Mouse (Mus musculus) myocyte (in vitro differentiated cells): ENCODE measurements at regions not wholly inside any gene's neighbourhood (a gene's known extent, or its start where the extent isn't known, plus 50 kb on each side); places are given as distances from the start of the nearest gene placed in this dataset.
A peak's percentile ranks its signal among the peaks of the same experiment; 100 is the strongest.

Experiments used
- H3K27me3 ChIP-seq: one replicate; pipeline ENCODE4 v1.6.1; 2011; ENCODE audit not compliant: control insufficient read depth, insufficient read depth, insufficient read length
- H3K36me3 ChIP-seq: one replicate; pipeline ENCODE4 v1.6.1; 2011; ENCODE audit not compliant: control insufficient read depth, insufficient read depth
- H3K4me2 ChIP-seq: one replicate; pipeline ENCODE4 v1.6.1; 2011; ENCODE audit warnings: low read depth, control low read depth
- H3K4me3 ChIP-seq: one replicate; pipeline ENCODE4 v1.5.1; 2011; ENCODE audit warnings: mild to moderate bottlenecking, control low read depth, moderate library complexity
- H3K79me2 ChIP-seq: one replicate; pipeline ENCODE4 v1.6.1; 2011; ENCODE audit not compliant: control insufficient read depth, insufficient read depth
- H3ac ChIP-seq: one replicate; pipeline ENCODE4 v1.6.1; 2011; ENCODE audit not compliant: control insufficient read depth, insufficient read length
- CEBPB ChIP-seq: IDR thresholded peaks from 2 replicates; pipeline ENCODE4 v1.6.1; 2011; ENCODE audit warnings: mild to moderate bottlenecking, moderate library complexity; ENCODE audit not compliant: poor library complexity, insufficient read depth, severe bottlenecking
- E2F4 ChIP-seq: IDR thresholded peaks from one replicate; pipeline ENCODE4 v1.6.1; 2011; ENCODE audit warnings: mild to moderate bottlenecking, control low read depth, moderate library complexity; ENCODE audit not compliant: insufficient read depth
- MAX ChIP-seq: IDR thresholded peaks from one replicate; pipeline ENCODE4 v1.6.1; 2011; ENCODE audit warnings: low read depth, mild to moderate bottlenecking, control low read depth
- MYOD1 ChIP-seq, 3 experiments: IDR thresholded peaks; one replicate each; pipeline ENCODE4 v1.6.1; 2011; ENCODE audit warnings: control low read depth in 2 of 3, low read depth in 2 of 3, mild to moderate bottlenecking in 2 of 3, moderate library complexity in 1 of 3; ENCODE audit not compliant: insufficient read length in 2 of 3, control insufficient read depth in 1 of 3
- MYOG ChIP-seq, 3 experiments: IDR thresholded peaks; one replicate each; pipeline ENCODE4 v1.6.1; 2011; ENCODE audit warnings: control low read depth in 2 of 3, low read depth in 2 of 3, mild to moderate bottlenecking in 2 of 3; ENCODE audit not compliant: insufficient read length in 2 of 3, control insufficient read depth in 1 of 3, insufficient read depth in 1 of 3
- POLR2A ChIP-seq: IDR thresholded peaks from one replicate; pipeline ENCODE4 v1.6.1; 2011; ENCODE audit warnings: low read depth, mild to moderate bottlenecking, control low read depth, moderate library complexity; ENCODE audit not compliant: insufficient read length
- POLR2AphosphoS2 ChIP-seq: IDR thresholded peaks from one replicate; pipeline ENCODE4 v1.6.1; 2011; ENCODE audit warnings: low read depth, control low read depth; ENCODE audit not compliant: insufficient read length
- REST ChIP-seq: IDR thresholded peaks from one replicate; pipeline ENCODE4 v1.6.1; 2011; ENCODE audit warnings: mild to moderate bottlenecking, control low read depth, moderate library complexity; ENCODE audit not compliant: insufficient read depth, insufficient read length
- SRF ChIP-seq: IDR thresholded peaks from one replicate; pipeline ENCODE4 v1.6.1; 2011; ENCODE audit warnings: low read depth; ENCODE audit not compliant: control insufficient read depth, insufficient read length
- TCF12 ChIP-seq: IDR thresholded peaks from one replicate; pipeline ENCODE4 v1.6.1; 2011; ENCODE audit warnings: mild to moderate bottlenecking, control low read depth; ENCODE audit not compliant: poor library complexity, insufficient read depth, severe bottlenecking
- TCF3 ChIP-seq: IDR thresholded peaks from one replicate; pipeline ENCODE4 v1.6.1; 2011; ENCODE audit warnings: low read depth, control low read depth; ENCODE audit not compliant: insufficient read length
- USF1 ChIP-seq: IDR thresholded peaks from one replicate; pipeline ENCODE4 v1.6.1; 2011; ENCODE audit warnings: low read depth, mild to moderate bottlenecking, control low read depth, moderate library complexity

GRCm38 (mm10) chr10:96188168-96188567 lies 51.8 kb downstream of the Gm5426 start:
- peak overlapping the region; percentile 59 for H3K4me2 ChIP-seq
- no peaks in the 10 kb centered on the region for H3K36me3 ChIP-seq
- H3K27me3 ChIP-seq = no peaks in the 10 kb centered on the region
- no peak overlapping the region for H3K4me3 ChIP-seq
- TF ChIP-seq USF1 (no peak), MYOG (IDR thresholded peaks at IDR 0.05; ENCODE audit: control insufficient read depth in 1 of 3, insufficient read depth in 1 of 3, insufficient read length in 2 of 3, low read depth in 2 of 3) (no peak), CEBPB (peak; percentile 70), TCF3 (no peak)
- no peaks in the 10 kb centered on the region for H3K79me2 ChIP-seq
- no peak overlapping the region for H3ac ChIP-seq

DNA sequence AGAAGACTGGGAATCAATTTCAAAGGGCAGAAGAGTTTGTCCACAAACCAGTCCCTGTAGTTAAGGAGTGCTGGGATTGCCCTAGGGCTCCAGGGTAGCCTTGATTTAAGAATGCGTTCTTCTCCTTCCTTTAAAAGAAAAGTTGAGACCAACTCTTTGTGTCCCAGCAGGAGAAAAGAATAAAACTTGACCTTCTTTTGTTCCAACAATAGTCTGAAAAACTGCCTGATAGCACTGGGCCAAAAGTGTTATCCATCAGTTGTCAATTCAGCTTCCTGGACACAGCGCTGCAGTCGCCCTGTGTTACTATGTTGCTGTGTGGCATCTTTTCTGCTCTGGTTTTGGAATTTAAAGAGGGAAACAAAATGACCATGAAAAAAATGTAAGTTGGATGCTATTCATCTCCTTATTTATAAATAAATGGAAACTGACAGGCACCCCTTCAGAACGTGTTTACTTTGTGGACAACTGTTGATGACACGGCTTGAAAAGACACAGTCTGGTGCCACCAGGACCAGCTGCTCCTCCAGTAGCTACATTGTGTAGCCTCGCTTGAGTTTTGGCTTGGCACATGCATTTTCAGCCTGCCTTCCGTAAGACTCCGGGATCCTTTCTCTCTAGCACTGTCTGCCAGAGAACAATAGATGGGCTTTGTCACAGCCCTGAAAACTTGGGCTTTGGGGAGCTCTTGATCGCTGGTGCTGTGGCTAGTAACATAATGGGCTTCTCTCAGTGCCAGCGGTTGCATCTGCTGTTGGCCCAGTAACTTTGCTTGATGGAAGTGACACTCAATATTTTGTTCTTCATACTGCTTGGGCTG lies 54.0 kb downstream of the Gm5426 start:
- no peaks in the 10 kb centered on the region for H3K79me2 ChIP-seq
- H3K27me3 ChIP-seq = no peaks in the 10 kb centered on the region
- H3K4me2 ChIP-seq = no peak overlapping the region
- H3K36me3 ChIP-seq = no peaks in the 10 kb centered on the region
- no peak overlapping the region for H3ac ChIP-seq
- no peak overlapping the region for H3K4me3 ChIP-seq
- no peak for TF ChIP-seq POLR2AphosphoS2
- no peak for TF ChIP-seq MYOD1 (IDR thresholded peaks at IDR 0.05; ENCODE audit: control insufficient read depth in 1 of 3, insufficient read length in 2 of 3, low read depth in 2 of 3)
- TF ChIP-seq MYOG (IDR thresholded peaks at IDR 0.05; ENCODE audit: control insufficient read depth in 1 of 3, insufficient read depth in 1 of 3, insufficient read length in 2 of 3, low read depth in 2 of 3) = no peak
- no peak for TF ChIP-seq E2F4
- TF ChIP-seq CEBPB = no peak
- TF ChIP-seq USF1 = no peak
- TF ChIP-seq POLR2A = no peak
- TF ChIP-seq SRF = no peak

GRCm38 (mm10) chr10:96200932-96201641 lies 64.7 kb downstream of the Gm5426 start:
- no peak overlapping the region for H3K4me2 ChIP-seq
- no peaks in the 10 kb centered on the region for H3K36me3 ChIP-seq
- no peak overlapping the region for H3K4me3 ChIP-seq
- no peaks in the 10 kb centered on the region for H3K79me2 ChIP-seq
- H3K27me3 ChIP-seq = no peaks in the 10 kb centered on the region
- TF ChIP-seq MAX (no peak), POLR2AphosphoS2 (no peak), MYOD1 (IDR thresholded peaks at IDR 0.05; ENCODE audit: control insufficient read depth in 1 of 3, insufficient read length in 2 of 3, low read depth in 2 of 3) (no peak), TCF3 (no peak), POLR2A (no peak), CEBPB (no peak), SRF (no peak), E2F4 (no peak), TCF12 (no peak), REST (no peak), MYOG (IDR thresholded peaks at IDR 0.05; ENCODE audit: control insufficient read depth in 1 of 3, insufficient read depth in 1 of 3, insufficient read length in 2 of 3, low read depth in 2 of 3) (no peak), USF1 (no peak)
- H3ac ChIP-seq = no peak overlapping the region

DNA sequence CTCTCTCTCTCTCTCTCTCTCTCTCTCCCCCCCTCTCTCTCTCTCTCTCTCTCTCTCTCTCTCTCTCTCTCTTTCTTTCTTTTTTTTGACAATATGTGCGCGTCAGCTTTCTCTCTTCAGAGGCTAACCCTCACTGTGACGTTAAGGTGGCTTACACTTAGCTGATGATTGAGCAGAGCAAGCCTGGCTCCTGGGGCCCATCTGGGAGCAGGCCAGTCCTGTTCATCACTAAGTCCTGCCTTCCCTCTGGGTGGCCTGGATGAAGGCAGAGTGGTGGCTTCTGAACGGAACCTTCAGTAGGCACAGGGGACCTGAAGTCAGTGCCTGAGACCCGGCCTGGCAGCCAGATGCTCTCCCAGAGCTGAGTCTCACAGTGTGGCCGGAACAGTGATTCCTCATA lies 65.5 kb downstream of the Gm5426 start:
- no peak overlapping the region for H3K4me2 ChIP-seq
- no peaks in the 10 kb centered on the region for H3K27me3 ChIP-seq
- H3ac ChIP-seq = no peak overlapping the region
- TF ChIP-seq SRF = no peak
- no peak for TF ChIP-seq CEBPB
- TF ChIP-seq E2F4 = no peak
- no peak for TF ChIP-seq MYOG (IDR thresholded peaks at IDR 0.05; ENCODE audit: control insufficient read depth in 1 of 3, insufficient read depth in 1 of 3, insufficient read length in 2 of 3, low read depth in 2 of 3)
- no peak for TF ChIP-seq POLR2AphosphoS2
- no peak for TF ChIP-seq MYOD1 (IDR thresholded peaks at IDR 0.05; ENCODE audit: control insufficient read depth in 1 of 3, insufficient read length in 2 of 3, low read depth in 2 of 3)
- no peak for TF ChIP-seq MAX
- TF ChIP-seq REST = no peak
- TF ChIP-seq TCF3 = no peak
- TF ChIP-seq POLR2A = no peak
- TF ChIP-seq TCF12 = no peak
- no peak overlapping the region for H3K4me3 ChIP-seq
- H3K79me2 ChIP-seq = no peaks in the 10 kb centered on the region
- H3K36me3 ChIP-seq = no peaks in the 10 kb centered on the region
